Mouse (Mus musculus) spleen, adult 18-20 months (tissue): ENCODE results near the gene Syndig1l.

Experiments
- DNase-seq, 2 experiments: peaks; one replicate each; pipeline ENCODE4 v3.0.0; 2022; ENCODE audit warnings: mixed read lengths in 2 of 2

Gene Syndig1l

DNA sequence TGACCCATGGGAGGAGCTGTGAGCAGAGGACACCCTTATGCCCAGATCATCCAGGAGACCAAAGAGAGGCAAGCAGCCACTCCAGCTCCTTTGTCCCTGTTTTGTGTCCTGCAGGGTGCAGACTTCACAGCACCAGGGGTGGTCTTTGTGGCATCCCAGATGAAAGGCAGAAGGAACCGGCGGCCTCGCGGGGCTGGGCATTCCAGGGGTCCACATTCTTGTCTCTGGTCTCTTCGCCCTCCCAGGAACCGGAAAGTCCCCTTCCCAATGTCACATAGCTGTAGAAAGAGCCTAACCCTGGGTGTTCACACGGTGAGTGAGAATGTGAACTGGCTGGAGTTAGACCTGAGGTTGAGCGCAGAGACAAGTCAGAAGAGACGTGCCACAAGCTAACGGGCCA lies 27.0 kb downstream of the Syndig1l start:
- DNase-seq, result no peak

- DNase-seq, result no peak
Observed at GRCm38 (mm10) chr12:84670555-84670954, 28.1 kb downstream of the Syndig1l start.

GRCm38 (mm10) chr12:84653912-84654311 lies 44.7 kb downstream of the Syndig1l start:
- peak; percentile 24 to 65 for DNase-seq

GRCm38 (mm10) chr12:84650234-84650633 lies 48.4 kb downstream of the Syndig1l start:
- DNase-seq, result no peak

DNA sequence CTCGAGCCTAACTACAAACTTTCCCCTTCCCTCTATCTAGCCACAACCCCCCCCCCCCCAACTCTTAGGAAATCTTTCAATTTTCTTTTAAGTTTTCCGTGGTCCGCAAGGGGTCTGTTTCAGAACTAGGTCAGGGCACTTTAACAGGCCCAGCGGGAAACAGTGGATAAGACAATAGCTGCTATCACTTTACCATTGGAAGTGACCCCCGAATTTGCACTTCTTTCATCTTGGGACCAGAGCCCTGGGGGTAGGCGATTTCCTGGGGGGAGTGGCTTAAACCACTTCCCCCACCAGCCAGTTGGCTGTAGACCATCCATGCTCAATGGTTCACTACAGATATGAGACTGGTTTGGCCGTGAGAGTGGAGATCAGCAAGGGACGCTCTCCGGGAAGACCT lies 58.0 kb downstream of the Syndig1l start, which contains the start of gene Vrtn:
TSS of gene Vrtn (plus strand) at position 366 of the 400 bp plus-strand sequence.
- DNase-seq, result no peak

DNA sequence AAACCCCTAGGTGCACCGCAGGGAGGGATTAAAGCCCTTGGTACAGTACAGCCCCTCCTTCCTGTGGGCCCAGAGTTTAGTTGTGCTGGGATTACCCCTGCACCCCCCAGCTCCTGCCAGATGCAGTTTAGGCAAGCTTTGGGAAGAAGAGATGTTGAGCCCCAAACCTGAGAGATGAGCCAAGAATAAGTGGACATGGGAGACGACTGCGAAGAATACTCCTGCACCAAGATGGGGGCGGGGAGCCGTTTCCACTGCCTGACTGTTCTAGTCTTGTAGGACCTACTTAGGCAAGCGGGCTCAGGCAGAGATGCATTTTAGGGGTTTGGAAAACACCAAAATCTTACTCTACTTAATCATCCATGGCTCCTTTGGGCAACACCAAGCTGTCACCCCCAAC lies 58.4 kb downstream of the Syndig1l start:
- no peak for DNase-seq

GRCm38 (mm10) chr12:84631867-84632266 lies 66.8 kb downstream of the Syndig1l start:
- no peak for DNase-seq
